Mouse (Mus musculus) liver, postnatal 0 days (tissue): ENCODE results near the gene Mybbp1a. TPM values are rescaled to one million over a fixed set of nuclear protein-coding genes. Genes with fewer than 3 reads are reported as not detected.

Experiments
- ATAC-seq: fragments of 200-750 bp; cut with Nextera tagmentation; 2 replicates; pipeline ENCODE4 v1.8.0; 2017; ENCODE audit warnings: mild to moderate bottlenecking, moderate library complexity
- DNase-seq: peaks from one replicate; pipeline ENCODE4 v3.0.0-alpha.2; 2016
- H3K27ac ChIP-seq: fragments of 300-500 bp; sonication (generic); 2 replicates; pipeline ENCODE4 v1.5.1; 2014; ENCODE audit warnings: antibody characterized with exemption, moderate library complexity, mild to moderate bottlenecking, low read depth
- H3K27me3 ChIP-seq: fragments of 300-500 bp; sonication (generic); 2 replicates; pipeline ENCODE4 v1.6.1; 2014; ENCODE audit warnings: low read length, control low read depth, mixed read lengths; ENCODE audit not compliant: insufficient read depth
- H3K36me3 ChIP-seq: fragments of 300-500 bp; sonication (generic); replicated peaks from 2 replicates; pipeline ENCODE4 v1.6.1; 2014; ENCODE audit warnings: mild to moderate bottlenecking, control low read depth, low read length, moderate library complexity, mixed read lengths; ENCODE audit not compliant: insufficient read depth
- H3K4me1 ChIP-seq: fragments of 300-500 bp; sonication (generic); 2 replicates; pipeline ENCODE4 v1.6.1; 2014; ENCODE audit warnings: antibody characterized with exemption, mild to moderate bottlenecking, control low read depth; ENCODE audit not compliant: insufficient read depth
- H3K4me2 ChIP-seq: fragments of 300-500 bp; sonication (generic); 2 replicates; pipeline ENCODE4 v1.6.1; 2014; ENCODE audit warnings: low read depth, mild to moderate bottlenecking, low read length, moderate library complexity, mixed read lengths
- H3K4me3 ChIP-seq: fragments of 300-500 bp; sonication (generic); 2 replicates; pipeline ENCODE4 v1.5.1; 2014; ENCODE audit warnings: low read depth, low read length
- H3K9ac ChIP-seq: fragments of 300-500 bp; sonication (generic); replicated peaks from 2 replicates; pipeline ENCODE4 v1.6.1; 2014; ENCODE audit warnings: mild to moderate bottlenecking, moderate library complexity
- H3K9me3 ChIP-seq: fragments of 300-500 bp; sonication (generic); 2 replicates; pipeline ENCODE4 v1.6.1; 2016; ENCODE audit warnings: mild to moderate bottlenecking, control low read depth, low read length, mixed read lengths
- CTCF ChIP-seq: sonication (generic); IDR thresholded peaks from 2 replicates; pipeline ENCODE4 v1.5.1; 2016; ENCODE audit warnings: antibody characterized with exemption, low read depth
- EP300 ChIP-seq: IDR thresholded peaks from 2 replicates; pipeline ENCODE4 v1.6.1; 2016; ENCODE audit warnings: antibody characterized with exemption, low read depth, mild to moderate bottlenecking
- WGBS: fragments of 180-500 bp; shearing (Covaris S2); extraction: QIAGEN DNeasy Blood & Tissue Kit; methylation state at CpG from one replicate; pipeline ENCODE4 v1.1.7; 2014; ENCODE audit not compliant: insufficient replicate concordance; 5-methylcytosine and 5-hydroxymethylcytosine counted together
- polyA plus RNA-seq: library from polyadenylated mRNA; unstranded; fragments of >200 nt; fragmentation: Nextera tagmentation; extraction: Ambion mirVana; gene quantifications from 2 replicates; pipeline ENCODE4 v1.2.1, GENCODE M21; 2015

Gene Mybbp1a
- polyA plus RNA-seq, 1 experiment from 2014 or later = 44.5 TPM

GRCm38 (mm10) chr11:72397072-72397471, 44.1 kb upstream of the Mybbp1a start:
- Histone ChIP-seq H3K9ac (no peak overlapping the region), H3K27ac (no peak overlapping the region), H3K4me3 (no peak overlapping the region), H3K9me3 (no peaks in the 10 kb centered on the region), H3K4me1 (no peaks in the 10 kb centered on the region), H3K27me3 (no peaks in the 10 kb centered on the region), H3K36me3 (no peaks in the 10 kb centered on the region), H3K4me2 (no peak overlapping the region)
- TF ChIP-seq EP300 = no peak
- TF ChIP-seq CTCF = no peak
- no peak for ATAC-seq
- peak; percentile 45 for DNase-seq
- 68% methylated on average over 10 of the region's 10 CpGs for WGBS

- ATAC-seq (no peak), DNase-seq (no peak)
- H3K4me3 ChIP-seq = no peak overlapping the region
- no peak overlapping the region for H3K27ac ChIP-seq
- TF ChIP-seq EP300 (no peak), CTCF (no peak)
- H3K27me3 ChIP-seq = no peaks in the 10 kb centered on the region
- no peaks in the 10 kb centered on the region for H3K36me3 ChIP-seq
- no peaks in the 10 kb centered on the region for H3K4me1 ChIP-seq
- H3K9me3 ChIP-seq = no peaks in the 10 kb centered on the region
- 79% methylated on average over 8 of the region's 8 CpGs for WGBS
- H3K9ac ChIP-seq = no peak overlapping the region
- no peak overlapping the region for H3K4me2 ChIP-seq
Observed at GRCm38 (mm10) chr11:72397811-72398525, 43.2 kb upstream of the Mybbp1a start.

DNA sequence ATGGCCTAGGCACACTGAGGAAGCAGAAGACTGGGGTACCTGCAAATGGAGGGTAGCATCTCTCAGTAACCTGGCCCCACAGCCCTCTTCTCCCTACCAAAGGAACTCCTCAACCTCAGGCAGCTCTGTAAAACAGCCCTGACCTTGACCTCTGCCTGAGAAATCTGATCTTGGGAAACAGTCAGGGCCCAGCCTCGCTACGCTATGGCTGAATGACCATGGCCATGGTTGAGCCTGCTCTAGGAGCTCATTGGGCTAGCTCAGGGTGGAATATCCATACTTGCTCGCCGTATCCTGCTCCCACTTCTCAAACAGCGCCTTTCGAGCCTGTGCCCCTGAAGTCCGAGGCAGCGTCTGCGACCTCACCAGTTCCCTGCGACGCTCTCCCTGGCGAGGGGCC, 40.1 kb upstream of the Mybbp1a start:
- 91% methylated on average over 12 of the region's 12 CpGs for WGBS
- DNase-seq = no peak
- Histone ChIP-seq H3K27me3 (no peaks in the 10 kb centered on the region), H3K27ac (no peak overlapping the region), H3K4me2 (no peak overlapping the region), H3K9ac (no peak overlapping the region), H3K4me3 (no peak overlapping the region), H3K36me3 (no peaks in the 10 kb centered on the region), H3K4me1 (no peaks in the 10 kb centered on the region), H3K9me3 (no peaks in the 10 kb centered on the region)
- TF ChIP-seq CTCF (no peak), EP300 (no peak)
- no peak for ATAC-seq

DNA sequence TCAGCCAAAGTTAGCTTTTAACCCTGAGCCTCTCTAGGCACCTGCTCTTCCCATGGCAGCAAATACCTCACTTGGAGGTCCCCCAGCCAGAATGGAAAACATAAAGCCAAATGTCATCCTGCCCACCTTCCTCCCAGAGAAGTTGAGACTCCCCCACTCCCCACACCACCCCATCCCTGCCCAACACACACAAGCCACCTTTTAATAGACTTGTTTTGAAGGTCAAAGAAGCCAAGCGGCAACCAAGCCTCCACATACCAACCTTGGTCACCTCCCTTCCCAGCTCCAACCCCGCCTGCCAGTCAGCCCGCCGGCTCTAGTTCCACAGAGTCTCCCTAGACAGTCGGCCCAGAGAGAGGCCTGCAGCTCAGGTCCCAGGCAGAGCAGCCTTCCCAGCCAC, 39.1 kb upstream of the Mybbp1a start:
- ATAC-seq = no peak
- no peak overlapping the region for H3K4me2 ChIP-seq
- no peak for DNase-seq
- 69% methylated on average over 5 of the region's 5 CpGs for WGBS
- H3K27me3 ChIP-seq = no peaks in the 10 kb centered on the region
- TF ChIP-seq CTCF (no peak), EP300 (no peak)
- H3K9me3 ChIP-seq = no peaks in the 10 kb centered on the region
- no peak overlapping the region for H3K9ac ChIP-seq
- no peaks in the 10 kb centered on the region for H3K36me3 ChIP-seq
- no peaks in the 10 kb centered on the region for H3K4me1 ChIP-seq
- H3K4me3 ChIP-seq = no peak overlapping the region
- no peak overlapping the region for H3K27ac ChIP-seq

DNA sequence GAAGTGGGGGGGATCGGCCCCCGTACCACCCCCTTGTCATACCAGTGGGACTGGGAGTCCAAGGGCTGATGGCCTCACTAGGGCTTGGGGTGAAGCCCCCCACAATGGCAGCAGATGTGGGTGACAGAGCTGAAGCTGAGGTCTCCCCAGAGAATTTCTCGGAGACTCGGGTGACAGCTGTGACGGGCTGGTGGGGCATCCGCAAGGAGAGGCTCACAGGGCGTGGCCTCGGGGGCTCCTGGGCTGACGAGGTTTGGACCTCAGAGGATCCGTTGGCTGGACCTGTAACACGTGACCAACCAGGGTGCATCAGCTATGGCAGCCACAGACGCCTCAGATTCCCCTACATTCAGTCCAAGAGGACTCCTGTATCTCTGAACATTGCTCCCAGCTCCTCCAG, 38.2 kb upstream of the Mybbp1a start:
- no peaks in the 10 kb centered on the region for H3K4me1 ChIP-seq
- H3K4me2 ChIP-seq = no peak overlapping the region
- no peak overlapping the region for H3K9ac ChIP-seq
- H3K36me3 ChIP-seq = no peaks in the 10 kb centered on the region
- 83% methylated on average over 11 of the region's 12 CpGs for WGBS
- TF ChIP-seq EP300 (no peak), CTCF (no peak)
- no peaks in the 10 kb centered on the region for H3K9me3 ChIP-seq
- H3K27ac ChIP-seq = no peak overlapping the region
- no peak for ATAC-seq
- no peak for DNase-seq
- H3K27me3 ChIP-seq = no peaks in the 10 kb centered on the region
- no peak overlapping the region for H3K4me3 ChIP-seq

DNA sequence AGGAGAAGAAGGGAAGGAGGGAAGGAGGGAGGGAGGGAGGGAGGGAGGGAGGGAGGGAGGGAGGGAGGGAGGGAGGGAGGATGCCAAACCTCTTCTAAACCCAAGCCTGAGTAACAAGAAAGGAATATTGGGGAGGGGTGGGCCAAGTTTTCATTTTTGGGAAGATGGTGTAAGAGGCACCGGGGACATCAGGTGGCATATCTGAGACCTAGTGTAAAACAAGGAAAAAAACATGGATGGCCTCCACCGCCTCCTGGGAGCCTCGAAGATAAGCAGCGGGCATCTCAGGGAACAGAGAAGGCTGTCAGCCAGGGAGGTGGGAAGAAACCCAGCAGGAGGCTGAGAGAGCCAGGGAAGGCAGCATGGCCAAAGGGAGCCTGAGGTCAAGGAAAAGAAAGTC, 35.6 kb upstream of the Mybbp1a start:
- H3K9me3 ChIP-seq = no peaks in the 10 kb centered on the region
- no peak overlapping the region for H3K4me3 ChIP-seq
- DNase-seq (no peak), ATAC-seq (no peak)
- no peak for TF ChIP-seq EP300
- no peak for TF ChIP-seq CTCF
- no peaks in the 10 kb centered on the region for H3K27me3 ChIP-seq
- no peak overlapping the region for H3K9ac ChIP-seq
- H3K4me2 ChIP-seq = no peak overlapping the region
- 66% methylated on average over 4 of the region's 4 CpGs for whole genome bisulfite sequencing
- H3K27ac ChIP-seq = no peak overlapping the region
- no peaks in the 10 kb centered on the region for H3K4me1 ChIP-seq
- H3K36me3 ChIP-seq = no peaks in the 10 kb centered on the region
